Mouse (Mus musculus) fibroblast of lung, adult 2 months (primary cell): ENCODE measurements around the gene Kif13a.

Experiments
- DNase-seq: peaks from one replicate; pipeline ENCODE4 v3.0.0-alpha.2; 2011; ENCODE audit warnings: low read depth

Gene Kif13a

DNA sequence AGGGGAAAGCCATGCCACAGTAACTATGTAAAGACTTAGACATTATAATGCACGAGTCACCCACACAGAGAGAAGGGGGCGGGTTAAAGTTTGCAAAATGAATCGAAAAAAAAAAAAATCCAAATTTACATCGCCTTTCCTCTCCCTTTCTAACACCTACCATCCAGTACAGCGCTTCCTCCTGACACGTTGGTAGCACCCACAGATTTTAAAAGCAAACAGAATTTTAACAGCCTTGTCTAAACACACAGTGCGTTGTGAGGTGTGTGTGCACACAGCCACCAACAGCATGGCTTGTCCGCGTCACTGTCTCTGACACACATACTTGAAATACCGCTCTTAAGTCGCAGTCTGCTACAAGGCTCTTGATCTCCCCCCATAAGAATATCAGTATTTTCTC, 94.3 kb downstream of the Kif13a start:
- DNase-seq, result no peak

DNA sequence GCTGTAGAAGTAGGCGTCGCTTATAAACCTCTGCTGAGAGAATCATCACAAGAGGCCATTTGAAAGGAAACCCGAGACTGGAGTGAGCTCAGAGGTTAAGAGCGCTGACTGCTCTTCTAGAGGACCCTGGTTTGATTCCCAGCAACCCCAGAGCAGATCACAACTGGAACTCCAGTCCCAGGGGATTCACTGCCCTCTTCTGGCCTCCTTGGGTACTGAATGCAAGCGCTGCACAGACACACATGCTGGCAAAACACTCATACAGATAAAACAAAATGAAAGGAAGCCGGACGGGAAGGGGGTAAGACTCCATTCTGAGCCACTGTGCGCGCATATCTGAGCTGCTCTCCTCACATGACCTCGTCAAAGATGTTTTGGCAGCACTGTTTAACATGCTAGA, 94.9 kb downstream of the Kif13a start:
- no peak for DNase-seq

DNA sequence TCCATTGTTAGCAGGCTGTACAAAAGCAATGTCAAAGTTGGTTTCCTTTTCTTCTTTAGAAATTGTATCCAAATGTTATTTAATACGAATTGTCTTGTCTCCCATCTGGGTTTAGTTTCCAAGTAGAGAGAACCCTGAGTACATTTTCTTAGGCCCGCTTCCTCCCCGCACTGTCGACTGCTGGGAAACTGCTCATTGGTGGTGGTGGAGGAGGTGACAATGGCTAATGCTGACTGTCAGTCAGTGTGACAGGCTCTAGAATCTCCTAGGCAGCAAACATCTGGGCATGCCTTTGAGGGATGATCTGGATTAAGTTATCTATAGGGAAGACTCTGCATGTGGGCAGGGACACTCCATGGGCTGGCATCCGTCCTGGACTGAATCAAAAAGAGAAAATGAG, 96.1 kb downstream of the Kif13a start:
- DNase-seq, result no peak

DNA sequence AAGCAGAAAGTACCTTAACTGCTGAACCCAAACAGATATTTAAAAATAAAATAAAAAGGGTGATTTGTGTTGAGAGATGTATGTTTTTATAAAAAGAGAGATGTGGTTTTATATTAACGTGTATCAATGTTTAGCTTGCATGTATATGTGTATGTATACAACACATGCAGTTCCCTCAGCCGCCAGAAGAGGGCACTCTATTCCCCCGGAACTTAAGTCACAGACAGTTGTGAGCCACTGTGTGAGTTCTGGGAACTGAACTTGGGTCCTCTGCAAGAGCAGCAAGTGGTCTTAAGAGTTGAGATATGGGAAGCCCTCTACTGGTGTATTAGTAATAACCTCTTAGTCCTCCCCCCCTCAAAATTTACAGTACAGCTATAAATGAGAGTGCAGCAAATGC, 96.7 kb downstream of the Kif13a start:
- no peak for DNase-seq

DNA sequence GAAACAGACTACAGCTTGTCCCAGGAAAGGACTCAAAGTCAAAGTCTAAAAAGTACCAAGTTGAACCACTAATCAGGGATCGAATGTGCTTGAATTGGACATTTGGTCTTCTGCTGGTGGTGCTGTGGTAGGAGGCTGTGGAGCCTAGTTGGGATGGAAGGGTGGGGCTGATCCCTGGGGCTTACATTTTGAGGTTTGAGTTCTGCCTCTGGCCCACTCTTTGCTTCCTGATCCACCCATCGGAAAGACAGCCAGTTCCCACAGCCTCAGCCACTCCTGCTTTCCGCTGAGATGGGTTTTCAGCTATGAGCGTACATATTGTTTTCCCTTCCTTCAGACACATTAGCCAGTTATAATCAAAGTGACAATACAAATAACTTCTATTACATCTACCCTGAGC, 106.4 kb downstream of the Kif13a start:
- DNase-seq, result no peak

DNA sequence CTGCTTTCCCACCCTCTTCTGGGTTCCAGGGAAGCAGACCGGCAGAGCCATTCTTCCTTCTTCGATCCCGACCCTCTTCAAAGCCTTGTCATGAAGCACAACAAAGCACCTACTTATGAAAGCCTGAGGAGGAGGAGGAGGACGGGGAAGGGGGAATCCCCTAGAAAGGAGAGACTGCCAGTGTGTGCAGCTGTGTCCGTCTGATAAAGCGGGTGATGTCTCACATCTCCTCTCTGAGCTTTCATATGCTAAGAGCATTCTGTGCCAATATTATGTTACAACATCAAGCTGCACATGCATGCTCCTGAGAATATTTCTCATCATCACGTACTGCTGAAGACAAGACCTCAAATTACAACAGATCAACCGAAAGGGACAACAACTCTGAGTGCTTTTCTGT, 107.5 kb downstream of the Kif13a start:
- DNase-seq, result no peak

DNA sequence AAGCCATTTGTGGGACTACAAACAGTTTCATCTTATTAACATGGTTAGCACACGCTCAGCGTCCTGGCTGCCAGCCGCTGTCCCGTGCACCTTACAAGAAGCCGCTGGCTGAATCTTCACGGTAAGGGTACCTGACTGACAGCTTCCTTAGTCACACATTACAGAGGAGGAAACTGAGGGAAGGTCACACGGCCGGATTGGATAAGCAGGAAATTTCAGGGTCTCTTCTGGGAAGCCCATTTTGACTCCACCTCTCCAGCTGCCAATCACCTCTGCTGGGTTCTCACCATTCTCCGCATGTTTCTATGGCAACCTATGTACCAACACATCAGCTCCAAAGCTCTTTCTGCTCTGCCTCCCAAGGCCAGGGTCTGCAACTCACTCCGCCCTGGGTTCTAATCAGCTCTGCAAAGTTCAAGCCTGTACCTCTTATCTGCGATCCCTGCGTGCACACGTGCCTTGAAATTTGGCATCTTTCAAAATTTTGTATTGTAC, 109.9 kb downstream of the Kif13a start:
- no peak for DNase-seq

DNA sequence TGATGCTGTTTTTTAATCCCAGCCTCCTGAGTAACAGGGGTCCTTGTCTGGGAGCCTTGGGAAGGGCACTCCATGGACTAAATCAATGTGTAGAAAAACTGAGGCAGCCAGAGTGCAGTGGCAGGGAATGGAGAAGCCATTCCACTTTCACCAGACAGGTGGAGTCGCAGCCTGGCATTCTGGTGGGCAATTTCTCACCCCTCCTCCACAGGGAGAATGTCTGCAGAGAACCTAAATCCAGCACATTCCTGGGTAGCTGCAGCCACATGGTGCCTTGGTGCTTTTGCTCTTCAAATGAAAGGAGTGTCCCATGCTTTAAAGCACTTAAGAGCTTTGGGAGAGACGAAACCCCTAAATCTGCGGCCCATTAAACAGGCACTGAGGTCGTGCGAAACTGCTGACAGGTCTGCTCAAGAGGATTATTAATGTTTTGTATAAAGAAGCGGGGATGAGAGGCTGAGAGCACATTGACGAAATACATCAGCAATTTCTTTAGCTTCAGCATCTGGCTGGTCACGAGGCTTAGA, 110.4 kb downstream of the Kif13a start:
- no peak for DNase-seq

DNA sequence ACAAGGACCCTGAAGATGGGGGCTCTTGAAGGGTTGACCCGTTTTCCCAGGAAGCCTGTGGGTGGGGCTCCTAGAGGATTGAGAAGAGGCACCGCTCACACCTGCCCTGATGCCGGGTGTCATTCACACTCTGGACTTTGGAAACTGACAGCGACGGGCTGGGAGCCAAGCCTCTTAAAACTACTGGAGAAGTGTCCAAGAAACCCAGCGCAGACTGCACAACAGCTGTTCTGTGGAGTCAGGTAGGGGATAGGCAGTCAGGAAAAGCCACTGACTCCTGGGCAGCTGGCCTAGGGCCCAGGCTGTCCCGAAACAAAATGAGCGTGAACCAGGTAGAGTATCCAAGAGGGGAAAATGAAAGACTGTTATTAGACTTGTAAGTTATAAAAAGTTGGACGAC, 111.3 kb downstream of the Kif13a start:
- DNase-seq, result no peak

DNA sequence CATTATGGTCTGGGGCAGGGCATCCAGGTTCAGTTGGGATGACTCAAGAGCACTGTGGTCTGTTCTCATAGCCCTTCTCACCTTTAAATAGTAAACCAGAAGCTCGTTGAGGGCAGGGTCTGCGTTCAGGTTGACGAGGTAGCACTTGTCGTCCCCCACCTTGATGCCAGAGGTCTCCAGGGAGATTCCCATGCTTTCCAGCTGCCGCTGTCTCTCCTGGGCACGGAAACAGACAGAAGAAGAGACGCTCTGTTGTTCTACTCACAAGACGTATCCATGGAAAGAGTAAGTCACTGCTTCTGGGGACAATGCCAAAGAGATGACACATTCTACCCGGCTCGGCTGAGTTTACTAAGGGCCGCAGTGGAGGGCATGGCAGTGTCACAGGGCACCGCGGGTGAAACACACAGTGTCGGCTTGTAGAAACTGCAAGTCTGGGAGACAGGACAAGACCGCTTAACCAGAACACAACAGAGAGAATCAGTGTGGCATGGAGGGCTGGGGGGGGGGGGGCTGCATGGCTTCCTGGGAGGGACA, 117.0 kb downstream of the Kif13a start:
- DNase-seq, result peak; percentile 40

DNA sequence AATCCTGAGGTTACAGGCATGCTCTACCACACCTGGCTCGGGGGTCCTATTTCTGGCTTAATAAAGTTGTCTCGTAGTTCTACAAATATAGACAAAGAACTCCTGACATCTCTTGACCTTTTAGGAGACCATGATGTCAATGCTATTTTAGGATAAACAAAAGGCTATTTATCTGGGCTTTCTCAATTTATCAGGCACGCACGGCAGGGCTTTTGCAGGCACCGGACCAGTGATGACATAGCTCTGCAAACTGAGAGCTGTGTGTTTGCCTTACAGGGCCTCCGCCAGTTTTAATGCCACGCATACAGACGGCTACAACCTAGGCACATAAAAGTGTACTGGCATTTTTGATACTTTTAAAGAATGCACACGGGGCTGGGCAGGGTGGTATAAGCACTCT, 118.0 kb downstream of the Kif13a start:
- DNase-seq, result no peak

DNA sequence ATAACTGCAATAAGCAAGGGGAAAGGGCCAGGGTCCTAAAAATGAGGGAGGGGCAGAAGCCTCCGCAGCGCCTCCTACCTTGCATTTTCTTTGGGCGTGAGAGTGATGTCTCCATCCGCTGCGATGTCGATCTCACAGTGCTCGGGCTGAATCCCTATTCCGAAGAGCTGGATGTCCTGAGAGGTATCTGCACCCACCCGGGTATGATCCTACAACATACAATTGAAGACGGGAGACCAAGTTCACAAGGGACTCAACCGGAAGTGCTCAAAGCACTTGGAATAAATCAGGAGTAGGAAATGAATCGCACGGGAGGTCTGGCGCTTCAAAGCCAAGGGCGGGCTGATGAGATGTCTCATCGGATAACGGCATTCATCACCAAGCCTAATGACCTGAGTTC, 119.1 kb downstream of the Kif13a start:
- DNase-seq, result no peak

DNA sequence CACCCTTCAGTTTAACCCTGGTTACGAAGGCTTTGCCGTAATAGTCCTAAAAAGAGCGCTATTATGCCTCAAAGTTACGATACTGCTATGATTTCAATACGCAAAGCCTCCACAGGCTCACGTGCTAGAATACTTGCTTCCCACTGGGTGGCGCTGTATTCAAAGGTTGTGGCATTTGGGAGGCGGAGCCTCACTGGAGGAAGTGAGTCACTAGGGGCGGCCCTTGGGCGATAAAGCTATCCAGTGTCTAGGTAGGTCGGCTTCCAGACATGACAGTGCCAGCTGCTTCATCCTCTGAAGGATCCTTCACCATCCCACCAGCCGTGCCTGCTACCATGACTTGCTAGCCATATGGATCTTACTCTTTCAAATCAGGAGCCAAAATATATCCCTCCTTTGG, 119.6 kb downstream of the Kif13a start:
- no peak for DNase-seq

DNA sequence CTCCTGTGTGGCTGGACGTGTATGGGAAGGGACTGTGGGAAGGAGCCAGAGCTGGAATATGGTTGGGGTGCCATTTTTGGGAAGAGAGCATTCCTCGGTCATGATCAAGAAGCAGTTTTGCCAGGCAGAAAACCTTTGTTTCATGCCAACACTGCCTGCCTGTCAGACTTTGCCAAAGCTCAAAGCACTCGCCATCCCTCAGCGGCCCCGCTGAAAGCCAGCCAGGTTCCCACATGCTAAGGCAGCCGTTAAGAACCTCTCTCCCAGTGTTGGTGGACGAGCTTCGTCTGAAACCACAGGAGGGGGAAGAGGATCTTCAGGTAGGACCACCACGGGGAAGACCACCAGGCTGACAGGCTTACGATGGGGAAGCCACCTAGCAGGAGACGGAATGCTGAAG, 121.8 kb downstream of the Kif13a start:
- peak; percentile 53 for DNase-seq

DNA sequence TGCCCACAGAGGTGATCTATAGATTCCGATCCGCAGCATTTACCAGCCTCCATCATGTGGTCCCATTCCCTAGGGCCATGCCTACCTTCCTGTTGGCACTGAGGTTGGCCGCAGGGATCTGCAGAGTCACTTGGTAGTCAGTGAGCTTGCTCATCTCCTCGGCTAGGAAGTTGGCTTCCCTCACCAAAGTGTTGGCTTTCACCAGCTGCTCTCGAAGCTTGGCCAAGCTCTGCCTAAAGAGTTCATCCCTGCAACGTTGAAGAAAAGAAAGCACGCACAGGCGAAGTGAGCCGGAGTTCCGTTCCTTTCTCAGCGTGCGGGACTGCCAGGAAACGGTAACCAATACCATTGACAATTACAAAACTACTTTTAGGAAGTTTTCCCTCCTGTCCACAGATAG, 128.5 kb downstream of the Kif13a start:
- DNase-seq, result no peak

DNA sequence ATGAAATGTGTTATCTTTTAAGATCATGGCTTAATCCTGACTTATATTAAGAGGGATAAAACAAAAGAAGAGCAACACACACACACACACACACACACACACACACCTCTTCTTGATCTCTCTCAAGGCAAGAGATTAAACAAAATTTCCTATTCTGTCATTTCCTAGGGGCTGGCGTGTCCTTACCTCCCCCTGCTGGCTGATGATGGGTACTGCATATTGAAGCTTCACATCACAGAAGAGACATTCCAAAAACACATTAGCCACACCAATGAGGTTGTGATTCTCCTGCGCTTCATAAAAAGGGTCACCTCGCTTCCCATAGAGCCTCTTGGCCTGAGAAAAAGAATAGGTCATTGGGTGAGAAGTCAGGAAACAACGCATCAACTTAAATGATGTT, 131.5 kb downstream of the Kif13a start:
- DNase-seq, result no peak

DNA sequence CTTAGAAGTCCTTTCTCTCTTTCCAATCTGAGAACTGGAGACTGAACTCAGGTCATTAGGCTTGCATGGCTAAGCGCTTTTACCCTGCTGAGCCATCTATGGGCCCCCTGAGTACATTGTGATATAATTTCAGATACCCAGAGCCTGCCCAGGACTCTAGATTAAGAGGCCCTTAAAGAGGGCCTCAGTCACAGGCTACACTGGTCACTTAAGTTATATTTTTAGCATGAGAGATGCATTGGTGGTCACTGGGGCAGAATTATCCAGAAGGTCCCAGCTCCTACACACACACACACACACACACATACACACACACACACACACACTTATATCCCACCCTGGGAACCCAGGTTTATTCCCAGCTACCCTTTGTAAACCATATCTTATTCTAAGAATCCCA, 133.3 kb downstream of the Kif13a start:
- no peak for DNase-seq

DNA sequence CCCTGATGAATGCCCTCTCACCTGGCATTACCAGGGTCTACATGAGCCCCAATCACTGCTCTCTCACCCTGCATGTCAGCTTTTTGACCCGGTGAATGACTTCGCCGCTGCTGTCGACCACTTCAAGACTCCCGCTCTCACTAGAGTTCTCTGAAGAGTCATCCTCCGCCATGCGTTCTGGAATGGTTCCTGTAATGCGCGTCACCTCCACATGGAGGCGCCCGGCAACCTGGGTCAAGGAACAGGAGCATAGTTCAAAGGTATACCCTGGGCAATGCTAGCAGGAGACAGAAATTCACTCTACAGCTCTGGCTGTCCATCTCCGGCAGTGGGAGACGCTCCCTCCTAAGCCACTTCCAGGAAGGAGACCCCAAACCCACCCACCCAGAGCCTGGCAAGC, 135.8 kb downstream of the Kif13a start:
- no peak for DNase-seq

DNA sequence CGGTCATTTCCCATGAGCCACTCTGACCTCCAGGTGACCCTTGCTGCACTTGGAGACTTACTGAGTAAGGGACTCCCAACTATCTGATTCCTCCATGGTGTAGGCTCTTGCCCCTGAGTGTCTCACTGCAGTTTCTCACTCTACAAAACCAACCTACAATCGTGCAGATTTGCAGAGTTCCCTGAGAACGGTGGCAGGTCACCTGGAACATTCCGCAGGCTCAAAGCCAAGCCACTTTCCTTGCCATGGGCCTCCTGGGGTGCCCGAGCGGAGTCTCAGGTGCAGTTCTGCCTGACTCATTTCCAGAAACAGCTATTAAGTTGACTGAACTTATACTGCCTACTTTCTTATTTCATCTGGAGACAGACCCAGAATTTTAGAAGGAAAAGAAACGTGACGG, 141.2 kb downstream of the Kif13a start:
- DNase-seq, result no peak

DNA sequence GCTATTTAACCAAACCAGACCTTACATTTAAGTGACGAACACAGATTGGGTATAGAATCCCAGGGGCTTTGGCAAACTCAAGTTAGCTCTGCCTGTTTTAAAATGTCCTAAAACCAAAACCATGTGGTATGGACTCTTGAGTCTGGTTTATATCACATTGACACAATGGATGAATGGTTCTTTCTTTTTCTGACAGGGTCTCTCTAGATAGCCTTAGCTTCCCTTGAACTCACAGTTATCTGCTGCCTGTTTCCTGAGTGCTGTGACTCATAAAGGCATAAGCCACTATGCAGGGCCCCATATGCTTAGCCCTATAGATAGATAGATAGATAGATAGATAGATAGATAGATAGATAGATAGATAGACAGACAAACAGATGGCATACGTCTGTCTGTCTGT, 142.8 kb downstream of the Kif13a start:
- no peak for DNase-seq

DNA sequence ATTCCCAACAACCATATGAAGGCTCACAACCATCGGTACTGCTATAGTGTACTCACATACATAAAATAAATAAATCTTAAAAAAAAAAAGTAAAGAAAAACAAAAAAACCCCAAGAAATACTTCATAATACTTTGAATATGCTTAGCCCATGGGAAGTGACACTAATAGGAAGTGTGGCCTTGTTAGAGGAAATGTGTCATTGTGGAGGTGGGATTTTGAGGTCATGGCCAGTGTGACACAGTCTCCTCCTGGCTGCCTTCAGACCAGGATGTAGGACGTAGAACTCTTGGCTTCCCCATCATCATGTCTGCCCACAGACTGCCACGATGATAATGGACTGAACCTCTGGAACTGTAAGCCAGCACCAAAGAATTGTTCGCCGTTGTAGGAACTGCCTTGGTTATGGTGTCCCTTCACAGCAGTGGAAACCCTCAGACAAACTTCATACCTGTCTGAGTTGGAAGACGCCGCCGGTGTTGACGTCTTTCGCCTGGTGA, 143.6 kb downstream of the Kif13a start:
- no peak for DNase-seq

DNA sequence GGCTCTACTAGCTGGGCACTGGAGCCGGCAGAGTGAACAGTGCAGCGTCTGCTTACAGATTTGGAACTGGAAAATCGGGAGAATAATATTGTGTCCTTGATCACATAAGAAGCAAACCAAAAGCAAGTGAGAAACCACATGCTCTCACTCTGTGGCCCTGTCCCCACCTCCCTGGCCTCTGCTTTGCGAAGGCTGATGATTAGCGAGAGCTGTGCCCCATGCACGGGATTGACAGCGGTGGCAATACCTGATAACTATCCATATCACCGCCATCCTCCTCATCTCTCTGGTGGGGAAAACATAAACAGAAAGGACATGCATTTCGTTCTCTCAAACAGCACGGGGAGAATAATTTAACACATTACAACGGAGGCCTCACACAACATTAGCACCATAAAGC, 149.3 kb downstream of the Kif13a start:
- no peak for DNase-seq

DNA sequence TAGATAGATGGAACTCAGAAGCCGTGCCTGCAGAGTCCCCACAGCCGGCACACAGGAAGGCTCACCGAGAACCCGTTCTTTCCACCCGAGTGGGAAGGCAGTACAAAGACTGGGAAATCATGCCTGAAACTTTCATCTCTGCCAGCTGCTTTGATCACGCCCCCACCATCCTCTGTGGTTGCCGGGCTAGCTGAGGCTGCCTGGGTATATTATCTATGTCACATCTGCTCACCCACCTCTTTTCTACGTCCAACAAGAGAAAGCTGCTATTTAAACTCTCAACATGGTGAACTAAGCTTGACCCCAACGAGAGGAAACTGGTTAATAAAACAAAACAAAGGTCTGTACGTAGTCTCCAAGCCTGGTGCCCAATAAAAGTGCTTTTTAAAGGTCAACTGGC, 149.8 kb downstream of the Kif13a start:
- no peak for DNase-seq

DNA sequence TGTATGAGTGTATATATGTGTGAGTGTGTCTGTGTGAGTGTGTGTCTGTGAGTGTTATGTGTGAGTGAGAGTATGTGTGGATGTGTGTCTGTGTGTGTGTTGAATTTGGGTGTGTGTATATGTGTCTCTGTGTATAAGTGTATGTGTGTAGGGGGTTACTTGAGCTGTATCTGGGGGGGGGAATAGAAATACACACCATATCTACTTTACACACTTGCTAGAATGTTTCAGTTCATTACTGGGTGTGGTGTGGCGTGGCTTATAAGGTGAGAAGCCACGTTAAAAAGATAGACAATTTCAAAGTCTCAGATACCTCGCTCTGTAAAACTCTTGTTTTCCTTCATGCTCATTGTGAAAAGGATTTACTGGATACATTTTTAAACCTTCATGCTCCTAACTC, 152.2 kb downstream of the Kif13a start:
- no peak for DNase-seq
